Mouse (Mus musculus) liver, adult 2 months (tissue): ENCODE measurements around the gene Gm20388. TPM values are rescaled to one million over a fixed set of nuclear protein-coding genes. Genes with fewer than 3 reads are reported as not detected.

Experiments
- DNase-seq: peaks from one replicate; pipeline ENCODE4 v3.0.0-alpha.2; 2011; ENCODE audit warnings: low read depth, low spot score; ENCODE audit errors: extremely low read depth
- H3K27ac ChIP-seq: fragments of 200-500 bp; replicated peaks from 2 replicates; pipeline ENCODE4 v1.5.1; 2012; ENCODE audit warnings: low read depth, mild to moderate bottlenecking, control low read depth, inconsistent platforms, low read length; ENCODE audit not compliant: insufficient read depth
- H3K27me3 ChIP-seq: fragments of 200-500 bp; 2 replicates; pipeline ENCODE4 v1.6.1; 2012; ENCODE audit warnings: mild to moderate bottlenecking, moderate library complexity, low read length, inconsistent platforms; ENCODE audit not compliant: control insufficient read depth, insufficient read depth
- H3K36me3 ChIP-seq: fragments of 200-500 bp; 2 replicates; pipeline ENCODE4 v1.6.1; 2012; ENCODE audit warnings: low read length, inconsistent platforms; ENCODE audit not compliant: control insufficient read depth, insufficient read depth
- H3K4me1 ChIP-seq: fragments of 200-500 bp; 2 replicates; pipeline ENCODE4 v1.6.1; 2011; ENCODE audit warnings: low read length; ENCODE audit not compliant: control insufficient read depth, insufficient read depth
- H3K4me3 ChIP-seq: fragments of 200-500 bp; 2 replicates; pipeline ENCODE4 v1.5.1; 2011; ENCODE audit warnings: low read depth, mild to moderate bottlenecking, control low read depth, low read length, moderate library complexity; ENCODE audit not compliant: insufficient read depth
- H3K79me2 ChIP-seq: fragments of 200-500 bp; 2 replicates; pipeline ENCODE4 v1.6.1; 2012; ENCODE audit warnings: inconsistent platforms, mild to moderate bottlenecking, low read length, moderate library complexity; ENCODE audit not compliant: control insufficient read depth, insufficient read depth
- H3K9ac ChIP-seq: fragments of 200-500 bp; 2 replicates; pipeline ENCODE4 v1.6.1; 2012; ENCODE audit warnings: low read depth, mild to moderate bottlenecking, control low read depth, inconsistent platforms, low read length
- CTCF ChIP-seq: fragments of 200-500 bp; IDR thresholded peaks from 2 replicates; pipeline ENCODE4 v1.5.1; 2011; ENCODE audit warnings: low read depth, low read length, control low read depth
- POLR2A ChIP-seq: fragments of 200-500 bp; IDR thresholded peaks from 2 replicates; pipeline ENCODE4 v1.6.1; 2011; ENCODE audit warnings: low read length, control low read depth; ENCODE audit not compliant: insufficient read depth; ENCODE audit errors: extremely low read depth
- WGBS: fragments of 180-500 bp; shearing (Covaris S2); methylation state at CpG from one replicate; pipeline ENCODE4 v1.1.7; 2018; 5-methylcytosine and 5-hydroxymethylcytosine counted together
- polyA plus RNA-seq: library from polyadenylated mRNA; depleted of rRNA; stranded (reverse); fragments of >200 nt; gene quantifications from 2 replicates; pipeline ENCODE4 v1.2.3, GENCODE M21; 2012
- total RNA-seq: library from RNA; depleted of rRNA; stranded (reverse); fragments of >200 nt; gene quantifications from 2 replicates; pipeline ENCODE4 v1.2.3, GENCODE M21; 2014

The Gm20388 gene
- total and polyA plus RNA-seq, 2 experiments: 6.4 to 19.9 TPM

DNA sequence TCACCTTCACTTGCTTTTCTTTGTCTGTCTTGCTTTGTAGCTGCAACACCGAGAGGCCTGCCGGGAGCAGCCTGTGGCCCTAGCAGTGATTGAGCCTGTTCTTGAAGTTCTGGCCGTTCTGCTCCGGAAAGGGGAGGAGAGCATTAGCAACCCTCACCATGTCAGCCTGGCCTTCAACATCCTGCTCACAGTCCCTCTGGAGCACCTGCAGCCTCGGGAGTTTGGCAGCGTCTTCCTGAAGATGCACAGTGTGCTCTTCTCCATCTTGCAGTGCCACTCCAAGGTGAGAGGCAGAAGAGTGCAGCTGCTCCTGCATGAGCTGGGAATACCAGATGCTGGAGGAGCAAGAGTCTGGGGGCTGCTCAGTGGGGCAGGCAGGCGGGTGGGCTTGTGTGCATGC lies 4127.5 kb downstream of the Gm20388 start:
- Histone ChIP-seq H3K4me3 (no peak overlapping the region), H3K27ac (no peak overlapping the region), H3K9ac (no peak overlapping the region), H3K27me3 (no peaks in the 10 kb centered on the region), H3K79me2 (no peaks in the 10 kb centered on the region), H3K36me3 (peaks cover 50% of the 10 kb centered on the region), H3K4me1 (no peaks in the 10 kb centered on the region)
- DNase-seq: no peak
- 92% methylated on average over 7 of the region's 7 CpGs for WGBS
- TF ChIP-seq POLR2A (no peak), CTCF (no peak)

DNA sequence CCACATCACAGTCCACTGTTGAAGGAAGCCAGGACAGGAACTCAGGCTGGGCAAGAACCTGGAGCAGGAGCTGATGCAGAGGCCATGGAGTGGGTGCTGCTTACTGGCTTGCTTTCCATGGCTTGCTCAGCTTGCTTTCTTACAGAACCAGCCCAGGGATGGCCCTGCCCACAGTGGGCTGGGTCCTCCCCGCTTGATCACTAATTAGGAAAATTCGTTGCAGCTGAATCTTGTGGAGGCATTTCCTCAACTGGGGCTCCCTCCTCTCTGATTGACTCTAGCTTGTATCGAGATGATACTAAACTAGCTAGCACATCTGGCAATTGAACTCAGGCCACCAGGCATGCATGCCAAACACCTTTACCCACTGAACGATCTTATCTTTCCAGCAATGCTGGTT lies 4128.7 kb downstream of the Gm20388 start:
- TF ChIP-seq POLR2A (no peak), CTCF (no peak)
- Histone ChIP-seq H3K36me3 (peaks cover 50% of the 10 kb centered on the region), H3K9ac (no peak overlapping the region), H3K4me3 (no peak overlapping the region), H3K79me2 (no peaks in the 10 kb centered on the region), H3K27ac (no peak overlapping the region), H3K4me1 (no peaks in the 10 kb centered on the region), H3K27me3 (no peaks in the 10 kb centered on the region)
- DNase-seq: no peak
- WGBS: 89% methylated on average over 4 of the region's 4 CpGs

- DNase-seq: no peak
- no peaks in the 10 kb centered on the region for H3K27me3 ChIP-seq
- no peak overlapping the region for H3K4me3 ChIP-seq
- no peaks in the 10 kb centered on the region for H3K4me1 ChIP-seq
- 96% methylated on average over 1 of the region's 1 CpGs for WGBS
- H3K9ac ChIP-seq: no peak overlapping the region
- H3K79me2 ChIP-seq: no peaks in the 10 kb centered on the region
- TF ChIP-seq POLR2A (no peak), CTCF (no peak)
- peaks cover 47% of the 10 kb centered on the region for H3K36me3 ChIP-seq
- no peak overlapping the region for H3K27ac ChIP-seq
Measured at GRCm38 (mm10) chr8:124042201-124042600, 4131.6 kb downstream of the Gm20388 start.

DNA sequence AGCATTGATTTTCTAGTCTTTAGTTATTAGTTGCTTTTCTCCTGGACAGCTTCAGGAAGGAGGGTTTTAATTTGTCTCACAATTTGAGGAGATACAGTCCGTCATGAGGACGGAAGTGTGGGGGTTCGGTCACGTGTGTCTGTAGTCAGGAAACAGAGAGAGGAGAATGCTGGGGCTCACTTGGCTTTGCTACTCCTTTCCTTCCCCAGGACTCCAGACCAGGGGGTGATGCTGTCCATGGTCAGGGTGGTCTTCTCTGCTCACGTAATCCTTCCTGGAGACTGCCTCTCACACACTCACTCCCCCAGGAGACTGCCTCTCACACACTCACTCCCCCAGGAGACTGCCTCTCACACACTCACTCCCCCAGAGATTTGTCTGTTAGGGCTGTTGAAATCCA lies 4133.8 kb downstream of the Gm20388 start:
- Histone ChIP-seq H3K79me2 (no peaks in the 10 kb centered on the region), H3K36me3 (peaks cover 41% of the 10 kb centered on the region), H3K4me1 (no peaks in the 10 kb centered on the region), H3K27ac (no peak overlapping the region), H3K27me3 (no peaks in the 10 kb centered on the region), H3K4me3 (no peak overlapping the region), H3K9ac (no peak overlapping the region)
- WGBS: 89% methylated on average over 5 of the region's 5 CpGs
- DNase-seq: no peak
- no peak for TF ChIP-seq POLR2A
- TF ChIP-seq CTCF: no peak

GRCm38 (mm10) chr8:124044931-124045330 lies 4134.3 kb downstream of the Gm20388 start:
- Histone ChIP-seq H3K79me2 (no peaks in the 10 kb centered on the region), H3K4me3 (no peak overlapping the region), H3K27ac (no peak overlapping the region), H3K27me3 (no peaks in the 10 kb centered on the region), H3K36me3 (peaks cover 36% of the 10 kb centered on the region), H3K4me1 (no peaks in the 10 kb centered on the region), H3K9ac (no peak overlapping the region)
- 93% methylated on average over 12 of the region's 12 CpGs for WGBS
- TF ChIP-seq CTCF (no peak), POLR2A (no peak)
- no peak for DNase-seq

DNA sequence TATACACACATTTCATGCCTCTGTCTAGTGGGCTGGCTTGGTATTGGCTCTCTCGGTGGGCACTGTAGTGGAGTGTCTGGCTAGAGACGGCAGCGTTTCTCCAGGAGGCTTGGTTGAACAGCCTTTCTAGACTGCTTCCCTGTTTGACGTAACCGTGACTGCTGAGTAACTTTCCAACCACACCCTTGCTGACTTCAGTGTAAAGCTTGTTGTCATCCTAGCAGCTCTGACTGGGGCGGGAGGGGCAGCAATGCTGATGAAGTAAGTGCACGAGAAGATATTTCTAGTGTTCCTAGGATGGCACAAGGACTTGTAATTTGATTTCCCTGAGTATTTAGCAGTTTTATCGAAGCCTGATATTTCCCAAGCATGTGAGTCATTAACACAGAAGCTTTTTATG lies 4135.2 kb downstream of the Gm20388 start:
- H3K27me3 ChIP-seq: no peaks in the 10 kb centered on the region
- H3K4me3 ChIP-seq: no peak overlapping the region
- 92% methylated on average over 8 of the region's 8 CpGs for WGBS
- peaks cover 30% of the 10 kb centered on the region for H3K36me3 ChIP-seq
- no peaks in the 10 kb centered on the region for H3K4me1 ChIP-seq
- H3K9ac ChIP-seq: no peak overlapping the region
- TF ChIP-seq CTCF (no peak), POLR2A (no peak)
- no peak for DNase-seq
- H3K79me2 ChIP-seq: no peaks in the 10 kb centered on the region
- H3K27ac ChIP-seq: no peak overlapping the region
